Mouse (Mus musculus): ENCODE results near the gene Mlec.
A peak's percentile ranks its signal among the peaks of the same experiment; 100 is the strongest.

The Mlec gene

GRCm38 (mm10) chr5:115158040-115158983, at the start of gene Mlec:
Mlec (minus strand) TSS chr5:115158179.
- peak; percentile 98 for DNase-seq (ENCODE audit: low spot score in 2 of 2)

GRCm38 (mm10) chr5:115207244-115207643, 49.3 kb upstream of the Mlec start:
- no peak for DNase-seq (ENCODE audit: low spot score in 2 of 2)

- no peak for DNase-seq (ENCODE audit: low spot score in 2 of 2)
These were observed 46.8 kb upstream of the Mlec start for GRCm38 (mm10) chr5:115204562-115205311.

- no peak for DNase-seq (ENCODE audit: low spot score in 2 of 2)
These were observed 46.0 kb upstream of the Mlec start for GRCm38 (mm10) chr5:115203735-115204561.

- DNase-seq (ENCODE audit: low spot score in 2 of 2): no peak
These were observed 36.7 kb upstream of the Mlec start for GRCm38 (mm10) chr5:115194626-115195221.

GRCm38 (mm10) chr5:115193669-115194625, 36.0 kb upstream of the Mlec start, which contains the start of gene Cabp1:
Cabp1 (minus strand) TSS chr5:115194381.
- no peak for DNase-seq (ENCODE audit: low spot score in 2 of 2)

GRCm38 (mm10) chr5:115193226-115193625, 35.2 kb upstream of the Mlec start:
- no peak for DNase-seq (ENCODE audit: low spot score in 2 of 2)

GRCm38 (mm10) chr5:115192828-115193195, 34.8 kb upstream of the Mlec start:
- DNase-seq (ENCODE audit: low spot score in 2 of 2): no peak

- DNase-seq (ENCODE audit: low spot score in 2 of 2): no peak
These were observed 34.2 kb upstream of the Mlec start for GRCm38 (mm10) chr5:115191880-115192827.

GRCm38 (mm10) chr5:115190081-115190480, 32.1 kb upstream of the Mlec start:
- DNase-seq (ENCODE audit: low spot score in 2 of 2): no peak

GRCm38 (mm10) chr5:115188824-115189223, 30.8 kb upstream of the Mlec start:
- DNase-seq (ENCODE audit: low spot score in 2 of 2): no peak

GRCm38 (mm10) chr5:115187188-115188131, 29.5 kb upstream of the Mlec start:
- peak; percentile 81 to 89 for DNase-seq (ENCODE audit: low spot score in 2 of 2)

- DNase-seq (ENCODE audit: low spot score in 2 of 2): no peak
These were observed 28.5 kb upstream of the Mlec start for GRCm38 (mm10) chr5:115186371-115187073.

GRCm38 (mm10) chr5:115184726-115185125, 26.7 kb upstream of the Mlec start:
- DNase-seq (ENCODE audit: low spot score in 2 of 2): no peak

GRCm38 (mm10) chr5:115183482-115183881, 25.5 kb upstream of the Mlec start:
- no peak for DNase-seq (ENCODE audit: low spot score in 2 of 2)

GRCm38 (mm10) chr5:115182925-115183324, 24.9 kb upstream of the Mlec start:
- DNase-seq (ENCODE audit: low spot score in 2 of 2): no peak

- DNase-seq (ENCODE audit: low spot score in 2 of 2): no peak
These were observed 23.4 kb upstream of the Mlec start for GRCm38 (mm10) chr5:115181248-115181940.
